Mouse (Mus musculus): ENCODE data around the gene Bsdc1.
"Not testable (repeated sequence)": the region's sequence is repeated elsewhere in the genome, so short reads cannot be mapped to it uniquely, and the experiment has no call there.

Bsdc1 gene

GRCm38 (mm10) chr4:129513891-129514290 is 52.5 kb downstream of the Bsdc1 start:
- DNase-seq (ENCODE audit: low spot score) = no peak

- peak; percentile 73 for DNase-seq (ENCODE audit: low spot score)
Observed at GRCm38 (mm10) chr4:129514300-129514898, 53.0 kb downstream of the Bsdc1 start.

GRCm38 (mm10) chr4:129516925-129517324 is 55.5 kb downstream of the Bsdc1 start:
- no peak for DNase-seq (ENCODE audit: low spot score)

GRCm38 (mm10) chr4:129518519-129518918 is 57.1 kb downstream of the Bsdc1 start:
- DNase-seq (ENCODE audit: low spot score) = no peak

GRCm38 (mm10) chr4:129525338-129525737 is 64.0 kb downstream of the Bsdc1 start:
- no peak for DNase-seq (ENCODE audit: low spot score)

GRCm38 (mm10) chr4:129525889-129526288 is 64.5 kb downstream of the Bsdc1 start:
- no peak for DNase-seq (ENCODE audit: low spot score)

GRCm38 (mm10) chr4:129528901-129529300 is 67.5 kb downstream of the Bsdc1 start:
- not testable (repeated sequence) for DNase-seq (ENCODE audit: low spot score)
